Mouse (Mus musculus): Measurements from ENCODE around the gene Ubxn11.

DNA sequence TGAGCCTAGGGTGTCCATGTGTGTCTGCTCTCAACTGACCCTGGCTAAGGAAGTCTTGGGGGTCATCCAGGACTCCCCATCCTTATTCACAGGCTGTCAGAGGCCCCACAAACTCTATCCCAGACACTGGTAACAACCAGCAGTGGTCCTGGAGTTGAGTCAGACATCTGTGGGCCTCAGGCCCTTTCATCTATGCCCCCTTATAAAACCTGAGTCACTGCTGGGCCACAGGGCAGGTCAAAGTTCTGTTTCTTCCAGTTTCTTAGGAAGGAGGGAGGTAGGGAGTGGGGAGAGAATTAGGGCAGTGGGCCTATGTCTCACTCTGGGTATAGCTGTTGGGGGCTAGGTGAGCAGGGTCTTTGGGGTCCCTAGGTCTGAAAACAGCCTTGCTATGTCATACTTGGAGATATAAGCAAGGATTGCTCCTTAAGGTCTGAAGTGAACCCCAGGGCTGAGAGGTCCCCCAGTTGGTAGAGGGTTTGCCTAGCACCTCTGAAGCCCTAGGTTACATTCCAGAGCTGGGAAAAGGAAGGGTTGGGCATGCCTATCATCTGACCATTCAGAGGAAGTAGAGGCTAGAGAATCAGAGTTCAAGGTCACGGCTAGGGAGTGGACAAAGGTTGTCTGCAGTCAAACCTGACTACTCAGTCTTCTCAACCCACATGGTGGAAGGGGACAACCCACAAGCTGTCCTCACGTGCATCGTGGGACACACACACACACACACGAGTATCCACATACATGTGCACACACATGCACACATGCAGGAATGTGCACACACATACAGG lies 33.4 kb upstream of the Ubxn11 start:
- TF ChIP-seq CTCF (IDR thresholded peaks at IDR 0.05; ENCODE audit: borderline replicate concordance, extremely low read depth, insufficient read depth, insufficient read length) (no peak), POLR2A (IDR thresholded peaks at IDR 0.05; ENCODE audit: borderline replicate concordance, extremely low read depth, insufficient read depth, insufficient read length, poor library complexity, severe bottlenecking) (no peak)
